Mouse (Mus musculus): ENCODE results near the gene Gm14296. TPM values are rescaled to one million over a fixed set of nuclear protein-coding genes. Genes with fewer than 3 reads are reported as not detected.
"Not testable (repeated sequence)": the region's sequence is repeated elsewhere in the genome, so short reads cannot be mapped to it uniquely, and the experiment has no call there.

The Gm14296 gene
- total RNA-seq (2021) = 10 to 100 TPM; 15.1 to 20.5 TPM

- intact Hi-C loops (cut with DNase I); DNase-seq (ENCODE audit: low spot score in 2 of 2): not testable (repeated sequence)
Observed at GRCm38 (mm10) chr2:176927709-176928108, at the start of gene Gm14296. Gm14296 (minus strand) TSS chr2:176927809.

GRCm38 (mm10) chr2:176905464-176905863 lies 22.1 kb downstream of the Gm14296 start:
- DNase-seq (ENCODE audit: low spot score in 2 of 2); intact Hi-C loops (cut with DNase I): not testable (repeated sequence)

Other genes with a start within 250 kb of the Gm14296 start
- gene Gm14305, start 219.5 kb downstream of the Gm14296 start, total RNA-seq (2021) = 10 to 100 TPM; 30.8 to 36.3 TPM
- gene Gm14295, start 129.2 kb downstream of the Gm14296 start, total RNA-seq (2021) = 10 to 100 TPM; 16.6 to 20.1 TPM
- not detected for gene Gm14408, start 96.7 kb downstream of the Gm14296 start, total RNA-seq (2021)
- gene Gm14419, start 73.1 kb upstream of the Gm14296 start, total RNA-seq (2021) = 10 to 100 TPM; 53.1 to 64.6 TPM
- gene Gm14401, start 146.5 kb upstream of the Gm14296 start, total RNA-seq (2021) = under 1 TPM; 0.66 to 0.94 TPM

All from left cerebral cortex, postnatal 36 days (tissue).